Mouse (Mus musculus): ENCODE data around the gene Cd2bp2. TPM values are rescaled to one million over a fixed set of nuclear protein-coding genes. Genes with fewer than 3 reads are reported as not detected.

Gene Cd2bp2
- polyA plus RNA-seq (2015; fragmentation: Nextera tagmentation; extraction: Ambion mirVana) = 56.4 and 61.8 TPM in 2 replicates

DNA sequence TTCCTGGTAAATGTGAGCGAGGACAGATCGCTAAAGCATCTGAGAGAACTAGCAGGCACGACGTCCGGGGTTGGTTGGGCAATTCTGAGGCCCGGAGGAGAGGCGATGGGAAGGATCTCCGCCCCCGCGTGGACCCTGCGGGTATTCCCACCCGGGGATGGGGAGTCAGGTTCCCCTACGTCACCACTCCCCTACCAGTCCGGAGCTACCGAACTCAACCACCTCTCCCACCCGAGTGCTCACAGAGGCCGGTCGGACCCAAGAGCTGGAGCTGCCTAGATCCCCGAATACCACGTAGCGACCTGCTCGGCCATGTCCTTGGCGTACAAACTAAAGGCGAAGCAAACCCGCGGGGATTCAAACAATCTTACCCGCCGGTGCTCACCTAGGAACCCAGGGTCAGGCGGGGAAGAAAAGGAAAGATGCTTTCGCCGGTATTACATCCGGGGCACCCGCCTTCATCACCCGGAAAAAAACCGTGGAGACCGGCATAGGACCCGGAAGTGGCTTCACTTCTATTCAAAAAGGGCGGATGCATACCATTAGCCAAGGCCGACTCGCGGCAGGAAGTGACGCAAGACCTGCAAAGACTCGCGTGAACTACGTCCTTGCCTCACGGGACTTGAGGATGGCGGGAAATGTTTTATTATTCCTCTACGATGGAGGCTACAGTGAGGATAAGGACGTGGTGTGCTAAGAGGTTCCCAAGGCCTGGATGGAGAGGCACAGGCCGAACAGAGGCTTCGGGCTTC lies at the start of gene Cd2bp2:
Gene Cd2bp2, minus strand, starts transcription at position 507 of the 752 bp plus-strand sequence.
- Histone ChIP-seq H3K9me3 (replicated peaks) (no peaks in the 10 kb centered on the region), H3K36me3 (peaks cover 82% of the 10 kb centered on the region), H3K4me2 (replicated peaks) (peak within 1 kb of the TSS; percentile 73), H3K4me1 (peaks cover 27% of the 10 kb centered on the region), H3K27me3 (no peaks in the 10 kb centered on the region), H3K9ac (peak within 1 kb of the TSS; percentile 70), H3K27ac (replicated peaks) (peak within 1 kb of the TSS; percentile 92), H3K4me3 (replicated peaks) (peak within 1 kb of the TSS; percentile 89)
- WGBS = under 1% methylated on average over 51 of the region's 51 CpGs
- ATAC-seq (ENCODE audit: insufficient number of reproducible peaks, low FRiP score, low TSS enrichment, low read depth) = peak; percentile 95

DNA sequence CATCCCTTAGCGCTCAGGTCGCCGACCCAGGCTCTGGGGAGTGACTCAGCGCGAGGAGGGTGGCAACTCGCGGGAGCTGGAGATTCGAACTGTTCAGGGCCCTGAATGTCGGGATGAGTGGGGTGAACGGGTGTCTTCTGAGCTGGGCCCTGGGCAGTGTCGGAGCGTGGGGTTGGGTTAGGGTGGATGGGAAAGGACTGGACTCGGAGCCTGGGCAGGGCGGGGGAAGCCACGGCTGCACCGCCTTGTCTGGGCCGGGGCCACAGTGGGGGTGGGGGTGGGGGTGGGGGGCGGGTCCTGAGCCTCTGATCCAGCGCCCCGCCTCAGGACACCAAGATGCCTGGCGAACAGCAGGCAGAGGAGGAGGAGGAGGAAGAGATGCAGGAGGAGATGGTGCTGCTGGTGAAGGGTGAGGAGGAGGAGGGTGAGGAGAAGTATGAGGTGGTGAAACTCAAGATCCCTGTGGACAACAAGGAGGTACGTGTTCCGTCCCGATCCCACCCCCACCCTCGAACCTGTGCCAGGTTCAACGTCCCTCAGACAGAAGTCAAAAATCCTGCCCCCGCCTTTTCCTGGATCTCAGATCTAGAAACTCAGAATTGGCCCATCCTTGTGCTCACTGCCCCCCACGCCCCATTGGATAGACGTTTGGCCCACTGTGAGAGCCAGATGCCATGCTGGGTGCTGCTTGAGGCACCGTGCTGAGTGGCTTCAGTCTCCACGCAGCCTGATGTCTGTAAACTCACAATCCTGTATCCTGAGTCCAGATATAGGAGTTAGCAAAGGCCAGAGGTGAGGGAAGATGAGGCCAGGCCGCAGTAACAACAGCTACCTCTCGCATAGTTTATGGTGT lies 49.0 kb upstream of the Cd2bp2 start:
- Histone ChIP-seq H3K4me3 (replicated peaks) (peak overlapping the region; percentile 92), H3K36me3 (peaks cover 25% of the 10 kb centered on the region), H3K9me3 (replicated peaks) (no peaks in the 10 kb centered on the region), H3K9ac (peak overlapping the region; percentile 98), H3K4me2 (replicated peaks) (peak overlapping the region; percentile 50), H3K27me3 (no peaks in the 10 kb centered on the region), H3K4me1 (peaks cover 27% of the 10 kb centered on the region), H3K27ac (replicated peaks) (peak overlapping the region; percentile 92)
- ATAC-seq (ENCODE audit: insufficient number of reproducible peaks, low FRiP score, low TSS enrichment, low read depth) = peak; percentile 81
- 8% methylated on average over 33 of the region's 33 CpGs for WGBS

DNA sequence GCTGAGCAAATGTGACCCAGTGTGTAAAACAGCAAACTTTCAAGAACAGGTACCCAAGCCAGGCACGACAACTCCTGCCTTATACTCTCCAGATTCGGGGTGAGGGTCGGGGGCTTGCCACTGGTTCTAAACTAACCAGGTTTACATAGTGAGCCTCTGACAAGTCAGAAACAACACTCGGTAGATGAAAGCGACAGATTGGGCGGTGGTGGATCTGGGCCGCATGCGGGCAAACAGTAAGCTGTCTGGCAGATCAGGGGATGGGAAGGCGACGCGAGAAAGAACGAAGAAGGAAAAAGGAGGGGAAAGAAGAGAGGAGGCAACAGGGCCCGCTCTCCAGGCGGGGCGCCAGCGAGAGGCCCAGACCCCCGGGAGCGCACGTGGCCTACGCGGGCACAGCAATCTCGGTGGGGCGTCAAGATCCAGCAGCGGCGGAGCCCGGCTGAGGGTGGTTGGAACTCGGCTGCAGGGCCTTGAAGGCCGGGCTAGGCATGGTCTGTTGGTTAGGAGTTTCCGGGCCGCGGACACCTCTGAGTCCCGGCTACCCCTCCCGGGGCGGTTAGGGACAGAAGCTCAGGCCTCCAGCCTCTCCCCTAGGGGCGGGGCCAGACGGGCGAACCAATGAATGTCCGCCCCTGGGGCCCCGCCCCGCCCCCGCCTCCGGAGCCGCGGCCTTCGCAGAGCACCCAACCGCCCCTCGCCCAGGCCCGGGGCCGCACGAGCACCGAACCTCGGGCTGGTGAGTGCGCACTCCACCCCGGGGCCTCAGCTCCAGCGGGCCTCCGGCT lies 48.2 kb upstream of the Cd2bp2 start, which contains the start of gene Zfp771:
Gene Zfp771, plus strand, starts transcription at position 405 of the 788 bp plus-strand sequence.
- peaks cover 20% of the 10 kb centered on the region for H3K36me3 ChIP-seq
- H3K4me1 ChIP-seq = peaks cover 27% of the 10 kb centered on the region
- peak within 1 kb of the TSS; percentile 92 for H3K27ac ChIP-seq (replicated peaks)
- WGBS = under 1% methylated on average over 54 of the region's 56 CpGs
- H3K4me2 ChIP-seq (replicated peaks) = peak within 1 kb of the TSS; percentile 50
- peak; percentile 96 for ATAC-seq (ENCODE audit: insufficient number of reproducible peaks, low FRiP score, low TSS enrichment, low read depth)
- peak within 1 kb of the TSS; percentile 98 for H3K9ac ChIP-seq
- H3K27me3 ChIP-seq = no peaks in the 10 kb centered on the region
- H3K9me3 ChIP-seq (replicated peaks) = no peaks in the 10 kb centered on the region
- H3K4me3 ChIP-seq (replicated peaks) = peak within 1 kb of the TSS; percentile 92

DNA sequence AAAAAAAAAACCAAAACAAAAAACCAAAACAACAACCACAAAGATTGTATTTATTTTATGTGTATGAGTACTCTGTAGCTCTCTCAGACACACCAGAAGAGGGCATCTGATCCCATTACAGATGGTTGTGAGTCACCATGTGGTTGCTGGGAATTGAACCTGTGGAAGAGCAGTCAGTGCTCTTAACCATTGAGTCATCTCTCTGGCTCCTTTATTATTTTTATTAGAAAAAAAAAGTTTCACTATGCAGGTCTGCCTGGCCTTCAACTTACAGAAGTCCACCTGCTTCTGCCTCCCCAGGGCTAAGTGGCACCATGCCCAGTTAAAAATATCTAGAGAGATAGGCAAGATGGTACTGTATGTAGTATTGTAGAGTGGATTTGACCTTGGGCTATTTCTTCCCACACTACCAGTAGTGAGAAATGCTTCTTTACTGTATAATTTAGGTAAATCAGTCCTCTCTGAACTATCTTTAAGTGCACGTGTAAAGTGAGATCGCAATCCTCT lies 47.6 kb upstream of the Cd2bp2 start:
- ATAC-seq (ENCODE audit: insufficient number of reproducible peaks, low FRiP score, low TSS enrichment, low read depth) = no peak
- H3K4me2 ChIP-seq (replicated peaks) = peak overlapping the region; percentile 50
- peak overlapping the region; percentile 68 for H3K9ac ChIP-seq
- peak overlapping the region; percentile 92 for H3K27ac ChIP-seq (replicated peaks)
- no peaks in the 10 kb centered on the region for H3K27me3 ChIP-seq
- H3K4me1 ChIP-seq = peaks cover 27% of the 10 kb centered on the region
- H3K36me3 ChIP-seq = peaks cover 27% of the 10 kb centered on the region
- H3K9me3 ChIP-seq (replicated peaks) = no peaks in the 10 kb centered on the region
- peak overlapping the region; percentile 92 for H3K4me3 ChIP-seq (replicated peaks)
- 24% methylated on average over 2 of the region's 2 CpGs for WGBS

DNA sequence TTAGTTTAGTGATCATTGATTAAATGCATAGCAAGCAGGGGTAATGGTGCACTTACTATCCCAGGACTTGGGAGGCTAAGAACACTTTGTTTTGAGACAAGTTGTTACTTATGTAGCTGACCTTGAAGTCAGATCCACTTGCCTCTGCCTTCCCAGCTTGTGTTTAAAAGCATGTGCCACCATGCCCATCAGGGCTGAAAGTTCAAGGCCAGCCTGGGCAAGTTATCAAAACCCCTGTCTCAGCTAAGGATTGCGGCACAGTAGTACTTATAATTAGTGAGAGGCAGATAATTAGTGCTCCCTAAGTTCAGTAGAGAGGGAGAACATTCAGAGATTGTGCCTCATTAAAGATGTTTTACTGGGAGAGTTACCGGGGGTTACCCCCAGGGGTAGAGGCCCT lies 38.9 kb upstream of the Cd2bp2 start:
- no peak for ATAC-seq (ENCODE audit: insufficient number of reproducible peaks, low FRiP score, low TSS enrichment, low read depth)
- Histone ChIP-seq H3K4me1 (peaks cover 31% of the 10 kb centered on the region), H3K27ac (replicated peaks) (no peak overlapping the region), H3K9ac (no peak overlapping the region), H3K27me3 (no peaks in the 10 kb centered on the region), H3K36me3 (peaks cover 58% of the 10 kb centered on the region), H3K4me2 (replicated peaks) (no peak overlapping the region), H3K4me3 (replicated peaks) (no peak overlapping the region), H3K9me3 (replicated peaks) (no peaks in the 10 kb centered on the region)
- 86% methylated on average over 2 of the region's 2 CpGs for WGBS

DNA sequence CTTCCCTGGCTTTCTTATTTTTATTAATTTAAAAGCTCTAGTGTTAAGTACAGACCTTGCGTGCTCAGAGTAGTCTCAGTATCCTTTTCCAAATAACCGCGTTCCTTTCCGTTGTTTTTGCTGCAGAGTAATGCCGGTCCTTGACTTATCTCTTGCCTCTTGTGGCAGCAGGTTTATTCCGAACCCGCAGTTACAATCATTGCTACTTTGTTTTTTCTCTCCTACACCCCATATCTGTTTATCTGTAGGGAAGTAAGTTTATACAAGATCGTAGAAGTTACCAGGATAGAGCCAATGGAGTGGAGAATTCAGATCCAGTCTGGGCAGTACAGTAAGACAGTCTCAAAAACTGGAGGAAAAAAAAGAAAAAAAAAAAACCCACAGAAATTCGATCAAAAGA lies 37.9 kb upstream of the Cd2bp2 start:
- ATAC-seq (ENCODE audit: insufficient number of reproducible peaks, low FRiP score, low TSS enrichment, low read depth) = no peak
- H3K36me3 ChIP-seq = peaks cover 59% of the 10 kb centered on the region
- no peaks in the 10 kb centered on the region for H3K9me3 ChIP-seq (replicated peaks)
- peak overlapping the region; percentile 64 for H3K4me2 ChIP-seq (replicated peaks)
- H3K27ac ChIP-seq (replicated peaks) = peak overlapping the region; percentile 97
- WGBS = 2% methylated on average over 9 of the region's 9 CpGs
- H3K27me3 ChIP-seq = no peaks in the 10 kb centered on the region
- H3K4me1 ChIP-seq = peaks cover 41% of the 10 kb centered on the region
- H3K4me3 ChIP-seq (replicated peaks) = peak overlapping the region; percentile 98
- H3K9ac ChIP-seq = peak overlapping the region; percentile 98

DNA sequence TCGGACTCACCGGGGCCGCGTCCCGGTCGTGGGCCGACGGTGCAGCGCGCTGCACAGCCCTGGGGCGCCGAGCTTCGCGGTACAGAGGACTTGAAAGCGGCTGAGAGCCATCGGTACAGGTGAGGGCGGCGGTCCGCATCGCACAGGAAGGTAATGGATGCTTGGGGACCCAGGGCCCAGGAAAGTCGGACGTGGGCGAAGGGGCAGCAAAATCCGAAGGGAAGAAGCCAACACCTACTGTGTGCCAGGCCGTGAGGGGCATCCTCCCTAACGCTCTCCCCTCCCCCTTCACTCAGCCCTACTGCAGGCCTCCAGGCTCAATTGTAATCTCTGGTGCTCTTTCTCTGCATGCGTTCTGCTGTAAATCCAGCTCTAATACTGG lies 37.5 kb upstream of the Cd2bp2 start:
- Histone ChIP-seq H3K4me3 (replicated peaks) (peak overlapping the region; percentile 98), H3K9ac (peak overlapping the region; percentile 98), H3K4me1 (peaks cover 41% of the 10 kb centered on the region), H3K27ac (replicated peaks) (peak overlapping the region; percentile 97), H3K27me3 (no peaks in the 10 kb centered on the region), H3K4me2 (replicated peaks) (peak overlapping the region; percentile 64), H3K36me3 (peaks cover 55% of the 10 kb centered on the region), H3K9me3 (replicated peaks) (no peaks in the 10 kb centered on the region)
- under 1% methylated on average over 27 of the region's 27 CpGs for WGBS
- ATAC-seq (ENCODE audit: insufficient number of reproducible peaks, low FRiP score, low TSS enrichment, low read depth) = peak; percentile 44

DNA sequence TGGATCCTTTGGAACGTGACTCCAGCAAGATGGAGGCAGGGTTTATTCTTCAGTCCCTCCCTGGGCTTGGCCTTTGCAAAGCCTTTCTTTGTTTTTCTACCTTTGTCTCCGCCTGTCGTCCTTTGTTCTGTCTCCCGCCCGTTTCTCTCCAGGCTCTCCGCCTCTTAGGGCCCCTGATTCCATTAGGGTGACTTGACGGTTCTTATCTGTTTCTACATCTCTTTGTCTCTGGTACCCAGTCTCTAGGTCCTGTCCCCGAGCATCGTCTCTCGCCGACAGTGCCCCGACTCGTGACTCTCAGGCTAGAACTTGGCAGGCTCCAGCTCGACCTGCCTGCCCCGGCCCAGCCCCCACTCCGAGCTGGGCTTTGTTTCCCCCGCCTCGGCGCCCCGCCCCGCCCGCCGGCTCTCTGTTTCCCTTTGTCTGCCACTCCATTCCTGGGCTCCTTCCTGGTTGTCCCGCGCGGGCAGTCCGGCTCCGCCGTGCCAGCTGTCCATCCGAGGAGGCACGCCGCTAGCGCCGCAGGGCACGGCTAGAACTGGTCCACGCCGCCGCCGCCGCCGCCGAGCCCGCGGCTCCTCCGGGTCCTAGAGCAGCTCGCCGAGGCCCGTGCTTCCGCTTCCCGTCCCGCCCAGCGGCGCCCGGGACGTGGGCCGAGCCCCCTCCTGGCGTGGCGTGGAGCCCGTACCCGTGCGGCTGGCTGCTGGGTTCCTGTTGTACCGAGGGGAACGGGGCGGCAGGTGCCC lies 36.9 kb upstream of the Cd2bp2 start, which contains the start of the genes Zfp553 and Sept1:
Gene Zfp553, plus strand, starts transcription at position 440 of the 746 bp plus-strand sequence.
Gene Sept1, minus strand, starts transcription at position 509 of the 746 bp plus-strand sequence.
- peak; percentile 92 for ATAC-seq (ENCODE audit: insufficient number of reproducible peaks, low FRiP score, low TSS enrichment, low read depth)
- peaks cover 50% of the 10 kb centered on the region for H3K36me3 ChIP-seq

DNA sequence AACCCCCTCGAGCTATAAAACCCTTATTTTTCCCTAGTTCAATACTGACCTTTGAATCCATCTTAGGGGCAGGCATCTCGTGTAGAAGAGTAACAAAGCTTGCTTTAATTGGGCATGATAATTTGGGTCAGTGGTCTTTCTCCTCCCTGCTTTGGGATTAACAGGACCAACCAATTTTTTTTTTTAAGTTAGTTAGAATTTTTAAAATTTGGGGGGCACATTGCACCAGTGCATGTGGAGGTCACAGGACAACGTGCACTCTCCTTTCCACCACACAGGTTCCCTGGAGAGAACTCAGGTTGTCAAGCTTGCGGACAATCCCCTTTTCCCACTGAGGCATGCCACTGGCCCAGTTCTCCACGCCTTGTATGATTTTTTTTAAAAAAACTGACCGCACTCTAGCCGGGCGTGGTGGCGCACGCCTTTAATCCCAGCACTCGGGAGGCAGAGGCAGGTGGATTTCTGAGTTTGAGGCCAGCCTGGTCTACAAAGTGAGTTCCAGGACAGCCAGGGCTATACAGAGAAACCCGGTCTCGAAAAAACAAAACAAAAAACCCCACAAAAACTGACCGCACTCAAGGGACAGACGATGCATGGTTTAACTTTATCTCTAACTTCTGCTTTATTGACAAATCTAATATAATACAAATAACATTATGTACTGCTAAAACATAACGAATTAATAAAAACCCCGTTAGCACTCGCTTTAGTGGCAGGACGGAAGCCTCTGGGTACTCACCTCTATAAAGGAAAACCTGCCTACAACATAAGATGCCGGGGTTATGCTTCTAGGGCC lies 36.2 kb upstream of the Cd2bp2 start:
- 3% methylated on average over 20 of the region's 20 CpGs for WGBS
- H3K4me1 ChIP-seq = peaks cover 41% of the 10 kb centered on the region
- peak overlapping the region; percentile 64 for H3K4me2 ChIP-seq (replicated peaks)
- peak overlapping the region; percentile 98 for H3K9ac ChIP-seq
- H3K27ac ChIP-seq (replicated peaks) = peak overlapping the region; percentile 97
- no peaks in the 10 kb centered on the region for H3K9me3 ChIP-seq (replicated peaks)
- no peak for ATAC-seq (ENCODE audit: insufficient number of reproducible peaks, low FRiP score, low TSS enrichment, low read depth)
- H3K36me3 ChIP-seq = peaks cover 42% of the 10 kb centered on the region
- peak overlapping the region; percentile 98 for H3K4me3 ChIP-seq (replicated peaks)
- no peaks in the 10 kb centered on the region for H3K27me3 ChIP-seq

More for the DNA sequence above, 36.9 kb upstream of the Cd2bp2 start, which contains the start of the genes Zfp553 and Sept1:
- Histone ChIP-seq H3K27ac (replicated peaks) (peak within 1 kb of the TSS; percentile 97), H3K9me3 (replicated peaks) (no peaks in the 10 kb centered on the region), H3K27me3 (no peaks in the 10 kb centered on the region), H3K4me1 (peaks cover 41% of the 10 kb centered on the region), H3K9ac (peak within 1 kb of the TSS; percentile 98), H3K4me3 (replicated peaks) (peak within 1 kb of the TSS; percentile 98), H3K4me2 (replicated peaks) (peak within 1 kb of the TSS; percentile 64)
- WGBS = under 1% methylated on average over 64 of the region's 64 CpGs

All from embryonic facial prominence, embryonic 15.5 days (tissue).